Mouse (Mus musculus) cerebral cortex, adult 2 months (tissue): ENCODE results near the gene Capn12.

Source experiments
- WGBS: fragments of 180-500 bp; shearing (Covaris S2); methylation state at CpG from one replicate; pipeline ENCODE4 v1.1.7; 2018; 5-methylcytosine and 5-hydroxymethylcytosine counted together

Gene Capn12

DNA sequence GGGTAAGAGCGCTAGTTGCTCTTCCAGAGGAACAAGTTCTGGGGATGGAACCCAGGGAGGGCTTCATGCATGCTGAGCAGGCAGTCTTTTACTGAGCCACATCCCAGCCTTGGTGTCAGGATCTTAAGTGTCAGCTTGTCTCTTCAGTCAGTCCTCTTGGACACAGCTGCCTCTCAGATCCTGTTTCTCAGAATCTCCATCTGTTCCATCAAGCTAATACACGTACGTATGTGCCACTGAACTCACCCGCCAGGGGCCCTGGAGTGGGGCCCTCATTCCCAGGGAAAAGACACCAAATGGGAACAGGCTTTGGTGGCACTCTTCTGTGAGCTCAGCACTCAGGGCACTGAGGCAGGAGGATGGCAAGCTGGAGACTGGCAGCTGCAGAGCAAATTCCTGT lies 3.4 kb upstream of the Capn12 start:
- 81% methylated on average over 4 of the region's 4 CpGs for WGBS

DNA sequence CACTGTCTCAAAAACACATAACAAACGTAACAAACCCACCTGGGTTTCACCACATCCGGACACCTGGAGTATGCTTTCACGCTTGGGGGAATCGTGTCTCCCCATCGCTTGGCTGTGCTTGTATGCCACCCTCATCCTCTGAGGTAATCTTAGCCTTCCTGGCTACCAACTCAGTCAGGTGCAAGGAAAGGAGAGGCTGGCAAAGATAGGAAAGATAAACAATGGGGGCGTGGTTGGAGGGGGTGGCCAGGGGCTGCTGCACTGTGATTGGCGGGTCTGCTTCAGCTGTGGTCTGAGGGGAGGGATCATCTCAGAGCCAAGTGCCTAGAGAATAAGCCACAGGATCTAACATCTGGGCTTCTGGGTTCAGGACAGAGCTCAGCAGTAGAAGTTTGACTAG lies 1.6 kb upstream of the Capn12 start:
- 87% methylated on average over 7 of the region's 7 CpGs for WGBS

DNA sequence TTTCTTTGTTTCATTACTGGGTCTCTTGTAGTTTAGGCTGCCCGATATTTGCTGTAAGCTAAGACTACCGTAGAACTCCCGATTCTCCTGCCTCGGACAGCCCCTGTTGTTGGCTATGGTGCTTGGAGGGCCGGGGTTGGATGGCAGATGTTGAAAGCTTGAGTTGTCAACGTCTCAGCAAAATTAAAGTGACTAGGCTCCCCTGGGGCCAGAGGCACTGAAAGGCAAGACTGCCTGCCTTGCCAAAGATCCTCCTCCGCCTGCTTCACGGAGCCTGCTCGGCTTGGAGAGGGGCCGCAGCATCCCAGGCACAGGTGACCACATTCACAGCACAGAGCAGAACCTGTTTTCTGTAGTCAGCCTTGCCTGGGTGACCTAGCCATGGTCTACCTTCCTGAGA lies 668 bp upstream of the Capn12 start:
- WGBS = 83% methylated on average over 10 of the region's 10 CpGs

DNA sequence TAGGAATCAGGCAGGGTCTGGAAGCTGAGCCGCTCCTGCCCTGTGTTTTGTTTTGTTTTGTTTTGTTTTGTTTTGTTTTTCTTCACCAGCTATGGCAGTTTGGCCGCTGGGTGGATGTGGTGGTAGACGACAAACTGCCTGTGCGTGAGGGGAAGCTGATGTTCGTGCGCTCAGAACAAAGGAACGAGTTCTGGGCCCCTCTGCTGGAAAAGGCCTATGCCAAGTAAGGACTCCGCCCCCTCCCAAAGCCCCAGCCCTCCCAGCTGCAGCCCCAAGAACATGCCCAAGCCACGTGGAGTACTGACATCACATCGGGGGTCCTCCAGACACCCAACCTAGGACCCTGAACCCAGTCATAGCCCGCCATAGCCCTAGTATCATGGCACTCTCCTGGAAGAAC lies 1.8 kb downstream of the Capn12 start:
- 78% methylated on average over 11 of the region's 11 CpGs for WGBS

DNA sequence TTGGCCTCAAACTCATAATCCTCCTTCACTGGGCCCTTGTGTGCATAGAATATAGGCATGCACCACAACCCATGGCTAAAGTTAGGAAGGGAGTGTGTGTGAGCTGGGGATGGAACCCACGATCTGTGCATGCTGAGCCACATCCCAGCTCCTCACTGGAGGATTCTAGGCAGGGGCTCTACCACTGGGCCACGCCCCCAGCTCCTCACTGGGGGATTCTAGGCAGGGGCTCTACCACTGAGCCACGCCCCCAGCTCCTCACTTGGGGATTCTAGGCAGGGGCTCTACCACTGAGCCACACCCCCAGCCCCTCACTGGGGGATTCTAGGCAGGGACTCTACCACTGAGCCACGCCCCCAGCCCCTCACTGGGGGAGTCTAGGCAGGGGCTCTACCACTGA lies 2.5 kb downstream of the Capn12 start:
- 91% methylated on average over 4 of the region's 4 CpGs for WGBS

DNA sequence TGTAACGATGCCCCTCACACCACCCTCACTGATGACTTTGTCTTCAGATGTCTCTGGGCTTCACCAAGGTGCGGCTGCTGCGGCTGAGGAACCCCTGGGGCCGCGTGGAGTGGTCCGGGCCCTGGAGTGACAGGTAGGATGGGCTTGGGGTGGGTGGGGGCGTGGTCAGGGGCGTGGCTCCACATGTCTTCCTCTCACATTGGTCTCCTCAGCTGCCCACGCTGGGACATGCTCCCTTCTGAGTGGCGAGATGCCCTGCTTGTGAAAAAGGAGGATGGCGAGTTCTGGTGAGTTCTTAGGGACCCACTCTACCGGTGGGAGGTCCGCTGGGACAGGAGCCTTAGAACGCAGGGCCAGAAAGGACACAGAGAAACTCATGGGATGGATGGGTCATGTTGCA lies 5.3 kb downstream of the Capn12 start:
- 39% methylated on average over 14 of the region's 14 CpGs for WGBS

DNA sequence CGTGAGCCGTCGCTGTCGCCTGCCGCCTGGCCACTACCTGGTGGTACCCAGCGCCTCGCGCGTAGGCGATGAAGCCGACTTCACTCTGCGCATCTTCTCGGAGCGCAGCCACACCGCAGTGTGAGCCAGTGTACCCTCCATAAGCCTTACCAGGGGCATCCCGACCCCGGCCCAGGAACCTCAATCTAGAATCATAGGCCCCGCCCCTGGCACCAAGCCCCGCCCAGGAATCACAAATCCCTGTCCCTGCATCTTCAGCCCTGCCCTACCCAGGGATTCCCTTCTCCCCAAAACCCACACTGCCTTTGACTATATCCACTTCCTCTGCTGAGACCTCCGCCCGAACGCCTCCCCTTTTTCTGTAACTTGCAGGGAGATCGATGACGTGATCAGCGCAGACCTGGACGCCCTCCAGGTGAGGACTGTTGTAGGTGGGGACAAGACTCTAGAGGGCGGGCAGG lies 7.5 kb downstream of the Capn12 start:
- WGBS = 4% methylated on average over 27 of the region's 27 CpGs

DNA sequence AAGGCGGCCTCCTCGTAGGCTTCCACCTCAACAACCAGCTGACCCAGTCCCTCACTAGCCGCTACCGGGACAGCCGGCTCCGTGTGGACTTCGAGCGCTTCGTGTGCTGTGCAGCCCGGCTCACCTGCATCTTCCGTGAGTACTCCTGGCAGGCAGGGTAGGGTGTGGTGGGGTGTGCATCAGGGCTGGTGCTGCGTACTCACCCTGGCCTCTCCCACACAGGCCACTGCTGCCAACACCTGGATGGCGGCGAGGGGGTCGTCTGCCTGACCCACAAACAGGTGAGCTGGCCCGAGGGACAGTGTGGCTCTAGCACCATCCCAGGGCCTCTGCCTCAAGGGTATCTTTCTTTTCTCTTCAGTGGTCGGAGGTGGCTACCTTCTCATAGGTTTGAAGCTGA lies 11.4 kb downstream of the Capn12 start:
- WGBS = 93% methylated on average over 17 of the region's 17 CpGs

DNA sequence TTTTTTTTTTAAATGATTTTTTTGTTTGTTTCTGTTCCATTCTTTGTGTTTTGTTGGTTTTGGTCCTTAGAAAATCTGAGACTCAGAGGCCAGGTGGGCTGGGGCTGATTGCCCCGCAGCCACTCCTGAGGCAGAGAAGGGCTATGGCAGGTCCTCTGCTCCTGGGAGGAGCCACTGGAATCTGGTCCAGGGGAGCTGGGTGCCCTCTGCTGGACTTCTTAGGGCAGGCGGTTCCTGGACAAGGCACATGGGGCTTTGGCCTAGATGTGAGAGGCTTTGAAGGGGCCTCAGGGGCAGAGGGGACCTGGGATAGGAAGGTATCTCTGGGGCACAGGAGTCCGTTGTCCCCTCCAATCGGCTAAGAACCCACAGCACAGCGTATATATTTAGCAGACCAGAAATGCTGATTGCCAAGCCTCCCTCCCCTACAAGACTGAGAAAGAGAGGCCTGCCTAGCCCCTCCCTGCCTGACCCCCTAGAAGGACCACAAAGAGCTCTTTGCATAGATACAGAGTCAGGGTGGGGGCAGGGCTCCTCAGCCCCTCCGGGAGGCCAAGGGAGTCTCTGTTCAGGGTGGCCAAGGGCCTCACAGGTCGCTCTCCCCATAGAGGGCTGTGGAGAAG lies 12.5 kb downstream of the Capn12 start:
- 41% methylated on average over 7 of the region's 7 CpGs for WGBS

DNA sequence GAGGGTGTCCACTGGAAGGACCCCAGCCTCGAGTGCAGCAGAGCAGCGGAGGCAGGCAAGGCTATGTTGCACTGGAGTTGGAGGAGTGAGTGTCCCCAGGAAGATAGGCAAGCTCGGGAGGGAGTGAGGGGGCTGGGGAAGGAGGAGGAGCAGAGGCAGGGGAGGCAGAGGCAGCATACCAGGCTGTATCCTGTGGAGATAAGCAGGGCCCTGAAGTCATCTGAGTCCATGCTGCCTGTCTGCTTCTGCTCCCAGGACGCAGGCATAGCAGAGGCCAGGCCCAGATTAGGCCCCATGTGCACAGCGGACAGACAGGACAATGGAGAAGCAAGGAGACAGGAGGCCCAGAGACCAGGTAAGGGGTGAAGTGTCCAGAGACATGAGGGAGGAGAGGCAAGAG lies 13.7 kb downstream of the Capn12 start:
- WGBS = 49% methylated on average over 5 of the region's 5 CpGs

DNA sequence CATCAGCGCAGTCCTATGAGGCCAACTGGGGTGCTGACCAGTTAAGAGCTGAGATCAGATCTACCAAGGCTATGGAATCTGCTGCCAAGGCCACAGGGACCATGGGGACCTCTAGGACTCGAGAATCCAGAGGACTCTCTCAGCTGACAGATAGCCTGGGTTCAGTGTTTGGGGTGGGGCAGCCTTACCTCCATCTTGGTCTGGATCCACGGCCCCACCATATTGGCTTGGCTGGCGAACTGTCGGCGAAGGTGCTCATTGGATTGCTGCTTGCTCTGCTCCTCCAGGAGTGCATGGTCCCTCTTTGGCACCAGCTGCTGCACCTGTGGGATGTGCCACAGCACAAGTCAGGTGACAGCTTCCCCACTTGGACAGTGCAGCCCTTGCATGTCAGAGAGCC lies 16.4 kb downstream of the Capn12 start:
- WGBS = 95% methylated on average over 6 of the region's 6 CpGs

DNA sequence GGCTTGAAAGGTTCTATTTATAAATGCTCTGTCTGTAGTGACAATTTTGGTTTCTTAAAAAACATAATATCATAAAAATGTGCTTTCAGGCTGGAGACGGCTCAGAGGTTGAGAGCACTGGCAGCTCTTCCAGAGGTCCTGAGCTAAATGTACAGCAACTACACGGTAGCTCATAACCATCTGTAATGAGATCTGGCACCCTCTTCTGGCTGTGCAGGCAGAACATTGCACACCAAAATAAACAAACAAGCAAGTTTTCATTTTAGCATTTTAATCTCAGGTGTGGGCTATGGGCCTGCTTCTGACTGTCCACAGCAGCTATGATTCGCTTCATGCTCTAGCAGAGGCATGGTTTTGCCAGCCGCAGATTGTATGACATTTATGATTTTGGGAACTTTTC lies 18.8 kb downstream of the Capn12 start:
- WGBS = 43% methylated on average over 4 of the region's 4 CpGs

DNA sequence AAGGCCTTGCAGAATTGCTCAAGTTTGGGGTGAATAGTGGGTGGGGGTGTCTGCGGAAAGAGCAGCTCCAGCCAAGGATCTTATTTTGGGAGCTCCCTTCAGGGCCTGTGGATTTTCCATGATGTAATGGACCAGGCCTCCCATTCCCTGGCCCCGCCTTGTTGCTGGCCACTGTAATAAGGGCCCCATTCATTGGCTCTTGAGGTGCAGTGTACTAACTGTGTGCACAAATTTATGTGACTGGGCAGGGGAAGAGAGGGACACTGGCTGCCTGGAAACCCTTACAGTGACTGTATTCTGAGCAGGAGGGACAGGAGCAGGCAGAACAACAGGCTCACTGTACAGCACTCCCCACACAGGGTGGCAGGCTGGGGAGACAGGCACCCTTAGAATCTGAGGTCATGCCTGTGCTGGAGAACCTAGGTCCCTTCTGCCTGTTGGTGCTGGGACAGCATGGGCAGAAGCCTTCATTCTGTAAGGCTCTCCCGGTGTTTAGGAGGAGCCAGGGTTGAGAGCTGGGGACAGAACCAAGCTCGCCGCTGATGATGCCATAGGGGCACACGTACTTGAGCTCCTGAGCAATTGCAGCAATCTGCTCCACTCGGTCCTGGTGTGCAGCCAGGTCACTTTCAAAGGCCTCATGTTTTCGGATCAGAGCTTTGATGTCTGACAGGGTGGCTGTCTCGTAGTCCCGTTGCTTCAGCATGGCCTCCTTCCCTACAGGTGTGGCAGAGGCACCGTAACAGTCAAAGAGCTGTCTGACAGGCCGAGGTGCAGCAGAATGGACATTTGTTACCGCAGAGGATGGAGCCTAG lies 20.3 kb downstream of the Capn12 start:
- 58% methylated on average over 13 of the region's 13 CpGs for WGBS

DNA sequence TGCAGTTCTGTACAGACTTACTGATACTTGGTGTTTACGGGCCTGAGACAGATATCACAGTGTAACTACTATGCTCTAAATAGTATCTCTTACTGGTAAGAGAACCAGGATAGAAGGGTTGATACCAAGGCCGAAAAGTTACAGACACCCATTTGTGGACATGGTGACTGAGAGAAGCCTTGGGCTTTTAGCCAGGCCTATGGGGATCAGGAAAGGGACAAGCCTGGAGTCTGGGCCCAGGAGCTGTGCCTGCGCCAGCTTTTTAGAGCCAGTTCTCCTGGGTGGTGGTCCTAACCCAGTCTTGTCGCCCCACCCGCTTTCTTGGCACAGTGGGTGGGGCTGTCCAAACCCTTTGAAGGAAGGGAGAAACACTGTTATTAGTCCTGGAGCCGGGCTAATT lies 21.0 kb downstream of the Capn12 start:
- 58% methylated on average over 6 of the region's 6 CpGs for WGBS

DNA sequence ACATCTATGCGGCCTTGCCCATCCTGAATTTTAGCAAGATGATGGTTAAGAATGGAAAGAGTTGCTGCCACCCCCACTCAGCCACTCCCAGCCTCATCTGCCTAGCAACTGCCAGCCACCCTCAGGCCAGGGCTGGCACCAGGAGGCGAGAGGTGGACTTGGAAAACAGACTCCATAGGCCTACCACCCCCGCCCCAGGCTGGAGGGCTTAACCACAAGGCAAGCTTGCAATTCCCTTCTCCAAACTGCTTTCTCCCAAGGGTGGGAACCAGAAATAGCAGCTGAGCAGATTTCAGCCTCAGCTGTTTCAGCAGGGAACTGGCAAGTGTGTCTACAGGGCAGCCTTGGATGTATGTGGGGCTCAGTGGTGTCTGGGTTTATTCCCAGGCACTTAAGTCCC lies 21.6 kb downstream of the Capn12 start:
- WGBS = 42% methylated on average over 3 of the region's 3 CpGs

DNA sequence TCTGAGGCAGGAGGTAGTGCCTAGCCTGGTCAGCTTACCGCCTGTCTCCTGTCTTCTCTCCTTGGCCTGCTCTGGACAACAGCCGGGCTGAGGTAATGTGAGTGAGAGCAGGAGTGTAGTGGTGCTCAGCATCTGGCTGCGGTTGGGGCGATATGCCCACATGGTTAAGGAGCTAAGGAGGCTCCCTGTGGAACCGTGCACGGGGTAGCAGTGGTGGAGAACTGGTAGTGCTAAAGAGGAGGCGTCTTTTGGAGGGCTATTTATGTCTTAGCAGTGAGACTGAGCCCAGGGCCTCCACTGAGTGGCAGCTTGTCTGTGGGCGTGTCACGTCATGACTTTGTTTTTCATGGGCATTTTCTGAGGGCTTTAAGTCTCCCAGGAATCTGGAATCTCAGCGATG lies 22.6 kb downstream of the Capn12 start:
- 53% methylated on average over 10 of the region's 10 CpGs for WGBS

DNA sequence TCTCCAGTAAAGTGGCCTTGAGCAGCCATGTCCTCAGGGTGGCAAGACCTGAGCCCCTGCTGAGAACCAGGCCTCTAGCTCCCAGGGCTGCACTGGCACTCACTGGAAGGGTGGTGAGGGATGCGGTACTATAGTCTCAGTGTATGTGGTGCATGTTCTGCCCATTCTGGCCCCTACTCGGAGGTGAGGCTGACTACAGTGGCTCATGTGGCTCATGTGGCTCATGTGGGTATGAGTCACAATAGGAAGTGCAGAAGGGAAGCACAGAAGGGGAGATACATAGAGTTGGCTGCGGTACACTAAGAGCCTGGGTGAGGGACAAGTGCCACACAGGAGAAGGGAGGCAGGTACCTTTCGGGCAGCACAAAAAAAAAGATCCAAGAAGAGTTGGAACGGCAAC lies 26.0 kb downstream of the Capn12 start:
- WGBS = 63% methylated on average over 5 of the region's 5 CpGs

DNA sequence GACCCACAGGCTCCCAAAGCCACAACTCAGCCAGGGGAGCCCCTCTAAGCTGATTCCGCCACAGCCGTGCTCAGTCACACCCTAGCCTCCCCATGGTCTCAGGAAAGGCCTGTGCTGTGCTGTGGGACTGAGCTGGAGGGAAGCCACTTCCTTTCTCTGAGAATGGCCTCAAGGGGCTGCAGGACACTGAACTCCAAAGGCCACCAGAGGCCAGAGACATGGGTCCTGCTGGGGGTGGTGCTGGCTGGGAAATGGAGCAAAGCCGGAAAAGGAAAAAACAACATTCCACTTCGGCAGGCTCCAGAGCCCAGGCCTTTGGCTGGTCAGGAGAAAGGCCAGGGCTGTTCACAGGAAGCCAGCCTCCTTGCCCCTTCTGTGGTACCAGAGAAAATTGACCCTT lies 30.4 kb downstream of the Capn12 start:
- WGBS = 66% methylated on average over 4 of the region's 4 CpGs

DNA sequence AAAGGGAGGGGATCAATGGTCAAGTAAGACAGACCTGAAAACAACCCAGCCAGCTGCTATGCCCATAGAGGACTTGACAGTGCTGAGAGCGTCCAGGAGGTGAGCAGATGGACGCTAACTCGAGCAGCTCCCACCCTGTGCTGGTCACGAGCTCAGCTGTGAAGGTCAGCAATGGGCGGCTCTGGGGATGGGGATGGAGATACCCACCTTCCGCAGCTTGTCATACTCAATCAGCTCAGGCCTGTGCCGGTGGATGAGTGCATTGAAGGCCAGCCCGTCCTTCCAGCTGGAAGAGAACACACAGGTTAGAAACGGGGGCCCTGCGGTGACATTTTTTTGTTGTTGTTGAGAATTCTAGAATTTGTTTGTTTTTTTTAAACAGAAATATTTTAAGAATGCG lies 31.9 kb downstream of the Capn12 start:
- WGBS = 81% methylated on average over 11 of the region's 11 CpGs

DNA sequence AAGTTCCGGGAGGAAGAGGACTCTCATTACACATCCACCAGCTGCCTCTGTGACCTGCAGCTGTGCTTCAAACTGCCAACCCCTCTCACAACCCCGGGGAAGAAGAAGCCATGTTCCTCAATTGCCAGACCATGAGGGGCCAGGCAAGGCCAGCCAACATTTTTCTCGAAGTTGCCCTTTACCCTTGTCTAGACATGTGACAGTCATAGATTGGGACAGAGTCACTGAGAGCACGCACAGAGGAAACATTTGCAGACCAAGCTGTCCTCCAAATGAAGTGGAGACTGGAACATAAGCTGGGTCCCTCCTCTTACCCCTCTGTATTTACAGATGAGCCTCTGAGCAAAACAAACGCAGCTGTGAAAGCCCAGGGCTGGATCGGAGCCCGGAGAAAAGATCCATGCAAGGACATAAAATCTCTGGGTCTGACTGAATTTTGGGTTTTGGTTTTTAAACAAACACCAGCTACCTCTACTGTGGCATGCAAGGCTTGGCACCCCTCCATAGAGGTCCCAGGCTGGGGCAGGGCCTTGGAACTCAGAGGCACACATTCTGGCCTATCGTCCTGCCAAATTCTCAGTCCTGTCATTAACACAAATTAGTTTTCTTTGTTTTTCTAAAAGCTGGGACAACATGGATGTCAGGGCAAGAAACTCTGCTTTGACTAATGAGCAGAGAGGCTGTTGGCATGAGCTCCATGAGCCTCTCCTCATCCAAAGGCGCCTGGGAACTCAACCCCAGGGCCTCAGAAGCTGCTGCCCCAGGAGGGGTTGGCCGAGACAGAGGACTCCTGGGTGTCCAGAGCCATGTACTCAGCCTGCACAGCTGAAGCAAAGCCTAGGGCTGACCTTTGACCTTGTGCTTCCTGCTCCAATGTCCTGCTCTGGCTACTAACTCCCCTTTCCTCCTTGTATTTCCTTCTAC lies 36.5 kb downstream of the Capn12 start:
- 27% methylated on average over 10 of the region's 10 CpGs for WGBS

DNA sequence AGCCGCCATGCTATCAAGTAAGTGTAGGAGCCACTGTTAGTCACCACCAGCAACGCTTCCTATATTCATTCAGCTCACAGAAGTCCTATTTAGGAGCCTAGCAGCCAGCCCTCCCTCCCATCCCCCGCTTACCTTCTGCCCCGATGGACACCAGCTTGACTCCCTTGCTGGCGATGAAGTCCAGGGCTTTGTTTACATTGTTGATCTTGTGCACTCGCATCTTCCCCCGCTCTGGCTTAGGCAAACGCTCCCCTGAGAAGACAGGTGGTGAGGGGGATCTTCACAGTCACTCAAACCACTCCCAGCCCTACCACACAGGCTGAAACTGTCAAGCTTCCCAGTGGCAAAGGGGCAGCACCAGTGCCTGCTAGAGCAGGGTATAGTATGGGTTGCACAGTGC lies 37.3 kb downstream of the Capn12 start:
- 44% methylated on average over 8 of the region's 8 CpGs for WGBS

DNA sequence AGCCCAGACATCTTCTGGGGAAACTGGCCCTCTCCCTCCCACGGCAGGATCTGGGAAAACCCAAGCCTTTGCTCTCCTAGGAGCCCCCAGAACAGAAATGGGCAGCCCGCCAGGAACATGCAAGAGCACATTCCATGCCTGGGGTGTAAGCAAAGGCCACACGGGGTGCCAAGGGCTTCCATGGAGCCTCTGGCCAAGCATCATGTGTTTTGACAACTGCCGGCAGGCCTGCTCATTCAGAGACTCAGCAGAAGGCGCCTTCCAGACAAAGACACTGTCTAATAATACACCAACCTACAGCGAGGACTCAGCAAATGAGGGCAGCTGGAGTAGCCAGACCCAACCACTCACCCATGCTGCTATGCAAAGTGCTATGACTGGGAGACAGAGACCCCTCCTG lies 38.6 kb downstream of the Capn12 start:
- 11% methylated on average over 6 of the region's 6 CpGs for WGBS
